Mouse (Mus musculus) kidney, postnatal 10 days (tissue): ENCODE results near the gene Acot8.
A peak's percentile ranks its signal among the peaks of the same experiment; 100 is the strongest.
"Not testable (repeated sequence)": the region's sequence is repeated elsewhere in the genome, so short reads cannot be mapped to it uniquely, and the experiment has no call there.

ENCODE experiments used
- DNase-seq: peaks from one replicate; pipeline ENCODE4 v3.0.0; 2021; ENCODE audit warnings: mixed read lengths

Acot8 gene

DNA sequence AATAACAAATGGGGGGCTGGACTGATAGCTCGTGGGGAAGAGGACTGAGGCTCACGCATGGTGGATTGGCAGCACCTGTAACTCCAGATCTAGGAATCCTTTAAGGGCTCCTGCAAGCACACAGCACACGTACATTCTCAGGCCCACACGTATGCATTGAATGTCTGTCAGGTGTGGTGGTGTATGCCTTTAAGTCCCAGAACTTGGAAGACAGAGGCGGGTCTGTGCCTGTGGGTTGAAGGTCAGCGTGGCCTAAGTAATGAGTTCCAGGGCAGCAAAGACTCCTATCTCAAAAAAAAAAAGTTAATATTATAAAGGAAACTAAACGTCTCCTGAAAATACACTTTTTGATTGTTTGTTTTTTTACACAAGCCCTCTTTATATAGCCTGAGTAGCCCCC, 1.9 kb upstream of the Acot8 start:
- no peak for DNase-seq

DNA sequence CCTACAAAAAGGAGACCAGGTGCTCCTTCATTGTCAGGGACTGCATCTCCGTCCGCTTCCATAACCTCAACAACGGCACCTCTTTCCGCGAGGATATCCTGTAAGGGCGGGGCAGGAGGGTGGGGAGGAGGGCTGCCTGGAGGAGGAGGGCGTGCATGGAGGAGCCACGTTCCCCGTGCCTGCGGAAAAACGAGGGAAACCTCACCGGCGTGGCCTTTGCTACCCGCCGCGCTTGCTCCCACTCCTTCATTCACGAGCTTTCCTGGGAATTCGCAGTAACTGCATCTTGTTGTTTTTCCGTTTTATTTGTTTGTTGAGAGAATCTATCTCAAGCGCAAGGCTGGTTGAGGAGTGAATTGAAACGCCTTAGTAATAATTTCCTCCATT, 643 bp upstream of the Acot8 start:
- no peak for DNase-seq

DNA sequence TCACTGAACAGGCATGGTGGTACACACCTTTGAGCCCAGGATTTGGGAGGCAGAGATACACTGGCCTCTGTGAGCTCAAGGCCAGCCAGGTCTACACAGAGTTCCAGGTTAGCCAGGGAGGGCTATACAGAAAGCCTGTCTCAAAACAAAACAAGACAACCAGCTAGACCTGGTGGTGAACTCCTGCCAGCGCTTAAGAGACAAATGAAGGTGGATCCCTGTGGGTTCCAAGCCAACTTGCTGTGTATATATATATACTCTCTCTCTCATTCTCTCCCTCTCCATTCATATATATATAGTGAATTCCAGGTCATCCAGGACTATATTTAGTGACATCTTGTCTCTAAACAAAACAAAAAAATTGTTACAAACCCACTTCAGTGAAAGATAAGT, 765 bp downstream of the Acot8 start:
- no peak for DNase-seq

DNA sequence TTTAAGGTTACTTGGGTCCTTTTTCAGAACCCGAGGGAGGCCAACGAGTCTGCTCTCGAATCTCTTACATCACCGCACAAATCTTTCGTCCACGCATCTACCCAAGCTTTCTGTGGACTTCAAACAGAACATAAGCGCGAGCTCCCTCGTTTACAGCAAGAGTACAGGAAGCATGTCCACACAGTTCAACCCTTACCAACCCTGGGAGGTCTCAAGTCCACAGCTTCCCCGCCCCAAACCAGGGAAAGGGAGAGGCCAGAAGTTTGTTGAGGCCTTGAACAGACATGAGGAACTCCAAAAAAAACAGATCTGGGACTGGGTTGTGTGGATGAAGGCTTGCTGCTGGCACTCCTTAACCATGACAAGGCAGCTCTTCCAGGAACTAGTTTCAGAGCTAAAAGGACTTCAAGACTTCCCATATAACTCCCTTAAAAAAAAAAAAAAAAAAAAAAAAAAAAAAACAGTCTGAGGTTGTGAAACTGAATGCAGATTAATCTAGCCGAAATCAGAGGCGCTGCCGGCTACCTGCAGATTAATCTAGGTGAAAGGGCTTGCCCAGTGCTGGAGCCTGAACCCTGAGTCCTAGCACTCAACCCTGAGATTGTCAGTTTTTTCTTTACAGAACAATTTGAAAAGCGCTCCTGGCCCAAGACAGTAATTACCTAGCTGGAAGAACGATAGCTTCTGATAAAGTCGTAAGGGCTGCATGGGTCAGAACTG, 1.3 kb downstream of the Acot8 start:
- no peak for DNase-seq

DNA sequence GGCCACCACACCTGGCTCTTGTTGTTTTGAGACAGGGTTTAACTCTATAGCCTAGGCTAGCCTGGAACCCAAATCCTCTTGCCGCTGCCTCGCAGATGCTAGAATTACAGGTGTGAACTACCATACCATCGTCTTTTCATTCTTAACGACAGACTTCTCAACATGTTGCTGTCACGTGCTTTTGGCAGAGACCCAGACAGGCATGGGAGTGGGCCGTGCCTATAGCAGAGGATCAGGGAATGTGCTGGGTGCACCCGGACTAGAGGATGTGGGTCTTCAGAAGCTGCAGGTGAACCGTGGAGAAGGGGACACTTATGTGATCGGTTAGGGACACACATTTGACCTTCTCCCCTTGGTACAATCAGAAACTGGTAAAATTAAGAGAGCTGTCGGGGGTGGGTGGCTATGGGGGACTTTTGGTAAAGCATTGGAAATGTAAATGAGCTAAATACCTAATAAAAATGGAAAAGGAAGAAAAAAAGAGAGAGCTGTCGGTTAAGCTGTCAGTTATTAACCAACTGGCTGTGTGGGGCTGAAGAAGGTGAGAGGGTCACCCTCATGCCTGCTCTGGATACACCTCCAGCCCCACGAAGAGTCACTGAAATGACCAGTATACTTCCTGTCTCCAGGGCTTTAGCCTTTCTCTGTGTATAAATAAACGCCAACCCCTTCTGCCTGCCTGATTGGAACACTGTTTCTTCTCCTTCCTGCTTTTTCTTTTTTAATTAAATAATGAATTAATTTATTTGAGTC, 4.3 kb downstream of the Acot8 start:
- DNase-seq, result peak; percentile 56

DNA sequence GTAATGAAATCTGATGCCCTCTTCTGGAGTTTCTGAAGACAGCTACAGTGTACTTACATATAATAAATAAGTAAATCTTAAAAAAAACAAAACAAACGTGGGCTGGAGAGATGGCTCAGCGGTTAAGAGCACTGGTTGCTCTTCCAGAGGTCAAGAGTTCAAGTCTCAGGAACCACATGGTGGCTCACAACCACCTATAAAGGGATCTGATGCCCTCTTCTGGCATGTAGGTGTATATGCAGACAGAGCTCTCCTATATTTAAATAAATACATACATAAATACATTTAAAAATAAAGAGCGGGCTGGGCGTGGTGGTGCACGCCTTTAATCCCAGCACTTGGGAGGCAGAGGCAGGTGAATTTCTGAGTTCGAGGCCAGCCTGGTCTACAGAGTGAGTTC, 6.1 kb downstream of the Acot8 start:
- DNase-seq, result not testable (repeated sequence)

DNA sequence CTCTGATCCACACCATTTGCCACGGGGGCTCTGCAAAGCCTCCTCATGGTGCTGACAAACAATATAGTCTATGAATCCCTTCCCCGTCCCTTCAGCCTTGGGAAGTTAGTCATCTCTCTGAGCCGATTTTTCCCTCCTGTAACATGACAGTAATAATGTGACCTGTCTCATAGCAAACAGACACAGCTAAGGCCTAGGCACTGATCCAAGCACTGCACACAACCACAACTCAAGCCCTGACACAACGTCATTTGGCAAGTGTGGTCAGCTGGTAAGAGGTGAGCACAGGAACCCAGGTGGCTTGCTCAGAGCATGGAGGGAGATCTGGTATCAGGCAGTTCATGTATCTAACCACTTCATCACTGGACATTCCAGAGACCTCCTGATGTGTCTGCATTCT, 8.8 kb downstream of the Acot8 start:
- DNase-seq, result no peak

DNA sequence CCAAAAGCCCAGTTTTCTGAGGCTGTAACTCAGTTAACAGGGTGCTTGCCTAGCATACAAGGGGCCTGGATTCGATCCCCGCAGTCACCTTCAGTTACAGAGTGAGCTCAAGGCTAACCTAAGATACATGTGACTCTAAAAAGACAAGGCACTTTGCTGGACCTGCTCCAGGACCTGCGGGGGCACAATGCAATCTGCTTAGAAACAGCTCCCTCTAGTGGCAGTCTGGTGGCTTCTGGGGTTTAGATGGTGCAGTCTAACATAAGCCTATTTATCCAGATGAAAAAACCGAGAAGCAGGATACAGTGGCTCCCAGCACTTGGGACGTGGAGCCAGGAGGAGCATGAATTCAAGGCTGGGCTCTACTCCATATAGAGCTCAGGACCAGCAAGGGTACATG, 10.4 kb downstream of the Acot8 start:
- DNase-seq, result peak; percentile 92

DNA sequence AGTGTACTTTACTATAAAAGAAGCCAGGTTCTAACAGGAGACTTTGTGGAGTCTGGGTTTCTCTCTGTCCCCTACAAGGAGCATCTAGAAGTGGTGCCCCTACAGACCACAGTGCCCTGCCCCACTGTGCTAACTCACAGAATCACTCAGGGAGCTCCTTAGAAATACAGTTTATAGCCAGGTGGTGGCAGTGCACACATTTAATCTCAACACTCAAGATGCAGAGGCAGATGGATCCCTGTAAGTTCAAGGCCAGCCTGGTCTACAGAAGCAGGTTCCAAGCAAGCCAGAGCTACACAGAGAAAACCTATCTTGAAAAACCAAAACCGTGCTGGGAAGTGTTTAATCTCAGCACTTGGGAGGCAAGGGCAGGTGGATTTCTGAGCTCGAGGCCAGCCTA, 10.9 kb downstream of the Acot8 start:
- no peak for DNase-seq

DNA sequence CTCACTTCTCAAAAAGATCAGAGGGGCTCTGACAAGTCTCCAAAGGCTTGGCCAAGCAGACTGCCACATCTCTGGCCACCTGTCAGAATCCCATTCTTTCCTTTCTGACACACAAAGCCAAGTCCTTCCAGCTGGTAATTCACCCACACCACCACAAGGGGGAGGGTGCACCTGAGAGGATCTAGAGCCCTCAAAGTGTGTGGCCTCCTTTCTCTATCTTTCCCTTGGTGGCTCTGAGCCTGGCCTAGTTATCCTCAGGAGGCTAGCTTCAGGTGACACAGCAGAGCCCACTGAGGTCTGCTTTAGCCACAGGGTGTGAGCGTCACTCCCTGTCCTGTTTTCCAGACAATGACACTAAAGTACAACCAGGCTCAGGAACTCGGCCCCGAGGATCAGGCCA, 11.4 kb downstream of the Acot8 start:
- DNase-seq, result peak; percentile 79

DNA sequence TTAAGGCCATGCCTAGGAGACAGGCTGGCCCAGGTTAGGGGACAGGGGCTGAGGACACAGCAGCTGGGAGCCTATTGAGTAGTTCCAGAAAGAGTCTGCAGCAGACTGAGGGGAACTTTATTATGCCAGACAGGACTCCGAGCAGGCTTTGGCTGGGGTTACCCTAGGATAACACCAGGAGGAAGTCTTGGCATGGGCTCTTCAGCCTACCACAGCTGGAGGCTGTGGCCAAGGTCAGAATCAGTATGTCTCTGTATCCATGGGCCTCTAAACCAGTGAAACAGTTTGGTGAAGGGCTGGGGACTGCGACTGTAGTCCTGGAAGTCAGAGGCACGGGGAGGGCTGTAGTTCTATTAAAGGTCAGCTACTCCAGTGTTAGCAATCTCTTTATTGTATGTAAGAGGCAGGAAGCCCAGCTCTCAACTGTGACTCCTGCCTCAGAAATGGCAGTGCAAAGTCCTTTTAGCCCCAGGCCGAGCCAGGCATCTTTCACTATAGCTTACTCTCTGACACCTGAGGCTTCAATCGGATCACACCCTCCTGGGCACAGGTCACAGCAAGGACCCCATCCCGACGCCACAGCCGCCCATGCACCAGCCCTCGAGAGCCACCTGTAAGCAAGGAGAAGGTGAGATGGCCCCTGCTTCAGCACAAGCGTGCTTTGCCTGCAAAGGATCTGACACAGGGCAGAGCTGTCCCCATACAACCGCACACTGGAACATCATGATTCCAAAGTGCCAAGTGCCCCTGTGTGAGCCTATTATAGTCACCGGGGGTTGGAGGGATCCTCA, 12.1 kb downstream of the Acot8 start:
- no peak for DNase-seq

DNA sequence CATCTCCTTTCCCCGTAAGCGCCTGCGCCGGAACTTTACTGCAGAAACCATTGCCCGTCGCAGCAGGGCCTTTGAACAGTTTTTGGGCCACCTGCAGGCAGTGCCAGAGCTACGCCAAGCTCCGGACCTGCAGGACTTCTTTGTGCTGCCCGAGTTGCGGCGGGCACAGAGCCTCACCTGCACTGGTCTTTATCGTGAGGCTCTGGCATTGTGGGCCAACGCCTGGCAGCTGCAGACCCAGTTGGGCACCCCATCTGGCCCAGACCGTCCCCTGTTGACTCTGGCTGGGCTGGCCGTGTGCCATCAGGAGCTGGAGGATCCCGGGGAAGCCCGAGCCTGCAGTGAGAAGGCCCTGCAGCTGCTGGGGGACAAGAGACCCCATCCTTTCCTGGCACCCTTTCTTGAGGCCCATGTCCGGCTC, 12.8 kb downstream of the Acot8 start:
- peak; percentile 28 for DNase-seq

DNA sequence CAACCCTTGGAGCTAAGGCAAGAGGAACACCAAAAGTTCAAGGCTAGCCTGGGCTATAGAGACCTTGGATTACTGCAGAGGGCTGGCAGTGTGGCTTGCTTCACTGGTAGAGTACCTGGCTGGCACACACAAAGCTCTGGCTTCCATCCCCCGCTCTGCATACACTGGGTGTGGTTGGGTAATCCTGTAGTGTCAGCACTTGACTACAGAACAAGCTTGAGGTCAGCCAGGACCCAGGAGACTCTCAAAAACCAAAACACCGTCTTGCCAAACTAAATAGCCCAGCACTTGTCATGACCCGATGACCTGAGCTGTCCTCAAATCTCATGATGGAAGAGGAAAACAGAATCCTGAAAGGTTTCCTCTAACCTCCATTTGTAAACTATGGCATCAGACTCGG, 14.2 kb downstream of the Acot8 start:
- DNase-seq, result no peak

DNA sequence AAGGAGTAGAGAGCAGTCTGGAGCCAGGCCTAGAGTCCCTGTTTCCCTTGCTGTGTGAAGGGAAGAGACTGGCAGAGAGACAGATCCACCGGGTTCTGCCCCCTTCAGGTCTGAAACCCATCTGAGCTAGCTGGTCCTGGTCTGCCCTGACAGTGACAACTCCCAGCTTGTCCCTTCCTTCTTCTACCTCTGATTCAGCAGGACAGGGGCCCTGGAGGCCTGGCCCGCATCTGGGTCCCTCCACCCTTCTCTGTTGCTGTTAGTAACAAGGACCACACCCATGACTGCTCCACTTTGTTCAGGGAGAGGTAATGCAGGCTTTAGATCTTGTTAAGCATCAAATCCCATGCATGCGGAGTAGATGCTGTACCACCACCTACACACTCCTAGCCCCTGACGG, 16.3 kb downstream of the Acot8 start:
- no peak for DNase-seq

DNA sequence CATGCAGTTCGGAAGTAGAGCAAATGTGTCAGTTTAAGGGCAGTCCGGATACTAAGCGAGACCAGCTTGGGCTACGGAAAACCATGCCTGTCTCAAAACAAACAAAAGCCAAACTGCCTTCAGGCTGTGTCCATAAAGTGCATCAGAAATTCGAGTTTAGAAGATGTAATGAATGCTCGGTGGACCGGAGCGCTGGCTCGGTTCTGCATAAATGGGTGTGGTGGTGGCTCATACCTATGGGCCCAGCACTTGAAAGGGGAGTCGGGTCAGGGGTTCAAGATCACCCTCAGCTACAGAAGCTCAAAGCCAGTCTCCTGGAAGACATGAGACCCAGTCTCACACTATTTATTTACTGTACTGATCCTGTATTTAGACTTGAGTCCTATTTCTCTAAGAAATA, 16.9 kb downstream of the Acot8 start:
- no peak for DNase-seq

DNA sequence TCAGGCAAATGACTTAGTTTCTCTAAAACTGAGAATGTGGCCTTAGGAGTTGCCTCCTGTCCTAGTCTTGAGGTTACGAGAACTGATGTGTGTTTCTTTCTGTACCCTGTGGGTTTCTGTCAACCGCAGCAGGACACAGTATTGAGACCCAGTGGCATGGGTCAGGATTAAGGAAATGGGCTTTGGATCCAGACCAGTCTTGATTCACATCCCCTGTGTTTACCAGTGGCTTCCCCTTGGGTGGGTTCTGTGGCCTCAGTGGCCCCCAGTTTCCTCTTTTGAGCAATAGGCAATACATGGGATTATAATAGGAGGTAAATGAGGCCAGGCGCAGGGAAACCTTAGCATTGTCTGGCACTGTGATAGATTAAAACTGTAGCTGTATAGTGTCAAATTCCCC, 17.6 kb downstream of the Acot8 start:
- DNase-seq, result no peak

DNA sequence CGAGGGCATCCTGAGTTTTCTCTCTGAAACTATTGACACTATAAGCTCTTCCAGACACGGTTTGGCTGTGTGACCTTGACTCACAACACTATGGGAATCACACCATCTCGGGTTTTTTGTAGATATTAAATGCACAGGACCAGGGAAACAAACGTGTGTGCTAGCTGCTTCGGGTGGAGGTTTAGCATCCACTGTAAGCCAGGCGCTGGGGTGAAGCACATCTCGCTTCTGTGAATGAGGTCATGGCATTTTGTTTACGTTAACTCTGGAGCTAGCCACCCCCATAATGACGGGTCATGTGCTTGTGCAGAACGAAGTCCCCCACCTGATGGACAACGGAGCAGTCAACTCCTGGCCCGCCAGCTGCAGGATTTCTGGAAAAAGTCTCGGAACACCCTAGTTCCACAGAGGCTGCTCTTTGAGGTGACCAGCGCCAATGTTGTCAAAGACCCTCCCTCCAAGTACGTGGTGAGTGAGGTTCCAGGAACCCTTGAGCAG, 18.2 kb downstream of the Acot8 start:
- peak; percentile 29 for DNase-seq

DNA sequence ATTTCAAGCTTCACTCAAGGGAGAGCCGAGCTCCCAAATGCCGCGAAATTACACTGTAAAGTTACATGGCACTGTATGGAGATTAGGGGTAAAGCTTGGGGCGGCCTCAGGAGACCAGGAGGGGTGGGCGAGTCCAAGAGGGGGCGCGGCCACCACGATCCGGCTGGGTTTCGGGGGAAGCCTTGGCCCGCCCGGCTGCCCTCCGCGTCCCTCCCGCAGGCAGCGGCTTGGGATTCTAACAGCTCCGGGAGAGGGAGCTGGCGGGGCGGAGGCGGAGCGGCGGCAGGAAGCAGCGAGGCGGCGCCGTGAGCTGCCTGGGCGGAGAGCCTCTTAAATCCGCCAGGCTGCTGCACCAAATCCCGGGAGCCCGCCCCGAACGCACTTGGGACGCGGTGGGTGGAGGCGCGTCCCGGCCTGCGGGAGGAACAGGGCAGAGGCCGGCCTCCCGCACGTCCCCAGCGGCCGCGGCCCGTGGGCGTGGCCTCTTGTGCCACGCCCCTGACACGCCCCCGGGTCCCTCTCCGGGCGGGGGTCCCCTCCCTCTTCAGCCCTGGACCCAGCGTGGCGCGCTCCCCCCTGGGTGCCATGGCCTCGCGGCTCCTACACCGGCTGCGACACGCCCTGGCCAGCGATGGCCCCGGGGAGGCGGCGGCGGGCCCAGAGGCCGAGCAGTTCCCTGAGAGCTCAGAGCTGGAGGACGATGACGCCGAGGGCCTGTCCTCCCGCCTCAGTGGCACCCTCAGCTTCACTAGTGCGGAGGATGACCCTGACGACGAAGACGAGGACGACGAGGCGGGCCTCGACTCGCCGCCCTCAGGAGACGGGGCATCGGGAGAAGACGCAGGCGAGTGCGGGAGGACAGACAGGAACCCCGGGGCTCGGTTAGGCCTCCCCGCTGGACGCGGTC, 18.9 kb downstream of the Acot8 start, which contains the start of gene Snx21:
Snx21 (plus strand) TSS at position 343 of the 907 bp plus-strand sequence.
- DNase-seq, result peak; percentile 94

DNA sequence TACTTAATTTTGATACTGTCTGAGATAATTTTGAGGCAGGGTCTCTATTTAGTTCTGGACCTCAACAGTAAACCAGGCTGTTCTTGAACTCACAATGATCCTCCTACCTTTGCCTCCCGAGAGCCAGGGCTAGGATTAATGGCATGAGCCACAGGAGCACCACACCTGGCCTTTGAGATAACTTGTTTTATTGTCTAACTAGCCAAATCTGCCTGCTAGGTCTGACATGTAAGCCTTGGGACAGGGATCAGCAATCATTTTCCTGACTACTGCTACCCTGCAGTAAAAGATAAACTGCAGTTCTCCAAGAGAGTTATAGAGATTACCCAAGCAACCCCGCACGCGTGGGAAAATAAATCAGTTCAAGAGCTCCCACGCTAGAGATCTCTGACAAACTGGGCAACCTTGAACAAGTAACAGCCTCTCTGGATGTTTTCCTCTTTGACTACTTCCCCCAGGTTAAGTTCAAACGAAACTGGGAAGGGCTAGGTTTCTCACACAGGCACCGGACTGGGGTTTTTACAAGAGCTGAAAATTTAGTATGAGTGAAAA, 19.7 kb downstream of the Acot8 start:
- DNase-seq, result no peak

DNA sequence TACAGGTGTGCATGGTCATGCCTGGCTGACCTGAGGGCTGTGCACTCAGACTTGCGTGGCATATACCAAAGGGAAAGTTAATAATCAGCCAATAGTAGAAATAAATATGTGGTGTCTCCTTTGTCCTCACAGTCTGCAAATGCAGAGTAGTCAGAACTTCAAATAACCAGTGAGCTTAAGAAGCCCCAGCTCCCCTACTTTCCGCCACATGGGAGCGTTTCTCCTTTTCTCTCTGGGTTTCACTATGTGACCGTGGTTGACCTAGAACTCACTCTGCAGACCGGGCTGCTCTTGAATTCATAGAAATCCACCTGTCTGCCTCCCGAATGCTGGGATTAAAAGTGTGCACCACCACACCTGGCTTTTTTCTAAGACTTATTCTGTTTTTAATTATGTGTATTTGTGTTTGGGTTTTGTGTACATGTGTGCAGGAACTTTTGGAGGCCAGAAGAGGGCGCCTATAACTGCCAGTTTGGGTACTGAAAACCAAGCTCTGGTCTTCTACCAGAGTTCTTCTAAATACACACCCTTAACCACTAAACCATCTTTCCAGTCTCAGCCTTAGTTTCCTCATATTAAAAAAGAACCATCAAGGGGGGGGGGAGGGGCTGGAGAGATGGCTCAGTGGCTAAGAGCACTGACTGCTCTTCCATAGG, 20.6 kb downstream of the Acot8 start:
- DNase-seq, result no peak

DNA sequence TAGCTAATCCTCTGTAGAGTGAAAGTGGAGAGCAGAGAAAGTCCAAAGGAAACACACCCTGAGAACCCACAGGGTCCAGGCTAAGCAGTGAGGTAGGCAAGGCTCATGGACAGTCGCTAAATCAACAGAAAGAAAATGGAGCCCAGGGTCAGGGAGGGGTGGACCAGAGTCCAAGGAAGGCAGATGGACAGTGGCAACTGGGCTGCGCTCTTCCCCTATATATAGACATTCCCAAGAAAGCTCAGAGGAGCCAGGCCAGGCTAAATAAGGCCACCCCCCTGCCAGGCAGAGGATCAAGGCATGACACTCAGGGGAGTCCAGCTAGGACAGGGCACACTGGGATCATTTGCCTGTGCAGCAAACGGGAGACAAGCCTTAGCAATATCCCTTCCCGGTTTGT, 22.8 kb downstream of the Acot8 start:
- no peak for DNase-seq
